25 mouse cellular contexts compared by ENCODE assay signal in the genomic region with DNA sequence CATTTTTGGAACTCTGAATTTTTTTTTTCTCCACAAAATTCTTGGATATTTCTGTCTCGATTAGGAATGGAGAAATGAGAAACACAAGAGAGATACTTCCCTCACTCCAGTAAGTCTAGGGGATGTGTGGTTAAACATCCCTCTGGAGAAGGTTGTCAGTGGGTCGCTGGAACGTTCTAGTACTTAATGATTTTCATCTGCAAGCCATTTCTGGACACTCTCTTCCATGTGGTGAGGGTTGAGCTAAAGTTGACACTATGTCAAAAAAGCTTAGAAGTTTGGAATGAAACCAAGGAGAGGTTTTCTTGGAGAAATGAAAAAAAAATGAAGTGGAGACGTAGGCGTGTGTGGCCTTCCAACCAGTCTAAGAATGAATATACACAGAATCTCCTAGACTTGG.
DNase-seq lines count a peak whose midpoint lies in the region; ATAC-seq and TF ChIP-seq lines count a peak whose summit lies in the region.
"Had no signal": no experiment of that assay in that cellular context is flagged by ENCODE, and none has a peak within 500 bp of the region (broad histone marks: within the 10 kb centered on the region; RNA-seq: fewer than 3 reads in every experiment).

No protein-coding gene starts in this region.

- no peak overlapping the region for H3K4me2 ChIP-seq in limb, embryonic 14.5 days (replicated peaks; ENCODE audit: low read depth, low read length, severe bottlenecking)
- H3K4me2 ChIP-seq in lung, embryonic 16.5 days (ENCODE audit: low read depth, low read length), result no peak overlapping the region
- H3K4me2 ChIP-seq: forebrain, embryonic 13.5 days; heart, embryonic 11.5 days; hindbrain, embryonic 13.5 days had no signal

- H3K4me3 ChIP-seq in limb, embryonic 14.5 days (replicated peaks; ENCODE audit: low read length), result no peak overlapping the region
- no peak overlapping the region for H3K4me3 ChIP-seq in limb, embryonic 10.5 days
- H3K4me3 ChIP-seq in lung, embryonic 16.5 days (ENCODE audit: low read length), result no peak overlapping the region
- H3K4me3 ChIP-seq in forebrain, embryonic 10.5 days, result no peak overlapping the region
- H3K4me3 ChIP-seq: erythroblast, embryonic 14.5 days; forebrain, embryonic 13.5 days; hindbrain, embryonic 10.5 days; hindbrain, embryonic 13.5 days had no signal

- H3K4me1 ChIP-seq in limb, embryonic 14.5 days (ENCODE audit: control insufficient read depth, insufficient read depth, low read length), result no peaks in the 10 kb centered on the region
- H3K4me1 ChIP-seq in limb, embryonic 10.5 days, result no peaks in the 10 kb centered on the region
- no peaks in the 10 kb centered on the region for H3K4me1 ChIP-seq in lung, embryonic 16.5 days (replicated peaks; ENCODE audit: control insufficient read depth, insufficient read depth, low read length)
- H3K4me1 ChIP-seq in forebrain, embryonic 10.5 days, result no peaks in the 10 kb centered on the region
- H3K4me1 ChIP-seq: forebrain, embryonic 13.5 days; hindbrain, embryonic 10.5 days; hindbrain, embryonic 13.5 days had no signal

- H3K36me3 ChIP-seq in limb, embryonic 14.5 days (ENCODE audit: control insufficient read depth, insufficient read depth, low read length), result no peaks in the 10 kb centered on the region
- no peaks in the 10 kb centered on the region for H3K36me3 ChIP-seq in limb, embryonic 10.5 days
- H3K36me3 ChIP-seq in lung, embryonic 16.5 days (ENCODE audit: control insufficient read depth, insufficient read depth, low read length), result no peaks in the 10 kb centered on the region
- H3K36me3 ChIP-seq in forebrain, embryonic 10.5 days (replicated peaks), result no peaks in the 10 kb centered on the region
- H3K36me3 ChIP-seq: hindbrain, embryonic 10.5 days; hindbrain, embryonic 13.5 days had no signal

- DNase-seq in limb, embryonic 14.5 days (ENCODE audit: low spot score), result peak; percentile 68
- no peak for DNase-seq in limb, embryonic 10.5 days (ENCODE audit: low spot score)
- no peak for DNase-seq in lung, postnatal 36 days
- peak; percentile 21 for DNase-seq in 3T3-L1 (ENCODE audit: low read depth, low spot score)
- DNase-seq in NIH3T3 (ENCODE audit: low read depth), result peak; percentile 75
- DNase-seq in forebrain, embryonic 10.5 days (ENCODE audit: extremely low spot score, low spot score), result no peak
- DNase-seq in c-Kit-positive CD71-positive TER-119-positive erythroid progenitor cells, embryonic 14.5 days (ENCODE audit: low spot score), result no peak
- DNase-seq: adrenal gland, adult 2 months; adrenal gland, postnatal 14 days; cerebellum, adult 11-12 months; cerebellum, adult 8-10 months; cerebellum, postnatal 10 days; cerebellum, postnatal 36 days; embryo, embryonic 11 days; gastrocnemius, postnatal 10 days; gastrocnemius, postnatal 36 days had no signal

- ATAC-seq in limb, embryonic 14.5 days (ENCODE audit: low FRiP score, low read depth), result no peak; the same call in 1 of the 2 replicates
- ATAC-seq in lung, embryonic 16.5 days (ENCODE audit: low read depth), result peak; percentile 86
- ATAC-seq: forebrain, embryonic 13.5 days; forebrain, embryonic 16.5 days; hindbrain, embryonic 16.5 days; Patski had no signal

- 63% methylated on average over 5 of the region's 5 CpGs for WGBS in limb, embryonic 14.5 days
- 89% methylated on average over 5 of the region's 5 CpGs for WGBS in limb, embryonic 10.5 days
- WGBS in lung, embryonic 16.5 days, result 44% methylated on average over 5 of the region's 5 CpGs
- 92% methylated on average over 5 of the region's 5 CpGs for WGBS in forebrain, embryonic 10.5 days

- H3K9me3 ChIP-seq in limb, embryonic 14.5 days (ENCODE audit: control insufficient read depth, low read length), result no peaks in the 10 kb centered on the region
- H3K9me3 ChIP-seq in limb, embryonic 10.5 days (replicated peaks), result no peaks in the 10 kb centered on the region
- no peaks in the 10 kb centered on the region for H3K9me3 ChIP-seq in lung, embryonic 16.5 days (ENCODE audit: control insufficient read depth, low read length)
- no peaks in the 10 kb centered on the region for H3K9me3 ChIP-seq in forebrain, embryonic 10.5 days
- H3K9me3 ChIP-seq: forebrain, embryonic 13.5 days; hindbrain, embryonic 10.5 days; hindbrain, embryonic 13.5 days had no signal

- H3K27me3 ChIP-seq in limb, embryonic 14.5 days (ENCODE audit: control insufficient read depth, insufficient read depth, low read length), result no peaks in the 10 kb centered on the region
- no peaks in the 10 kb centered on the region for H3K27me3 ChIP-seq in limb, embryonic 10.5 days (ENCODE audit: low read depth, poor library complexity, severe bottlenecking)
- no peaks in the 10 kb centered on the region for H3K27me3 ChIP-seq in lung, embryonic 16.5 days (ENCODE audit: control insufficient read depth, insufficient read depth, low read depth, low read length)
- no peaks in the 10 kb centered on the region for H3K27me3 ChIP-seq in forebrain, embryonic 10.5 days (ENCODE audit: poor library complexity, severe bottlenecking)
- H3K27me3 ChIP-seq: forebrain, embryonic 13.5 days; hindbrain, embryonic 13.5 days; Patski had no signal

- no peak for TF ChIP-seq POLR2A in limb, embryonic 14.5 days (IDR thresholded peaks at IDR 0.05; ENCODE audit: borderline replicate concordance, extremely low read depth, insufficient read depth, insufficient read length)

- no peak overlapping the region for H3K27ac ChIP-seq in limb, embryonic 14.5 days (replicated peaks; ENCODE audit: low read depth, low read length)
- no peak overlapping the region for H3K27ac ChIP-seq in limb, embryonic 10.5 days
- no peak overlapping the region for H3K27ac ChIP-seq in lung, embryonic 16.5 days (ENCODE audit: low read length)
- no peak overlapping the region for H3K27ac ChIP-seq in forebrain, embryonic 10.5 days
- H3K27ac ChIP-seq: forebrain, embryonic 13.5 days; hindbrain, embryonic 10.5 days; hindbrain, embryonic 13.5 days had no signal

- no peak overlapping the region for H3K9ac ChIP-seq in limb, embryonic 14.5 days (ENCODE audit: low read depth, low read length, severe bottlenecking)
- H3K9ac ChIP-seq in lung, embryonic 16.5 days (ENCODE audit: low read length), result no peak overlapping the region
- H3K9ac ChIP-seq: forebrain, embryonic 13.5 days; hindbrain, embryonic 13.5 days had no signal

Comparison
In these comparisons a context has a peak if more than half of its experiments do, and no peak if none do; other contexts are left out.
1. DNase-seq: peak in limb, embryonic 14.5 days (single experiment), 3T3-L1 (single experiment) and NIH3T3 (single experiment); none in limb, embryonic 10.5 days (single experiment), lung, postnatal 36 days (single experiment), forebrain, embryonic 10.5 days (single experiment) and c-Kit-positive CD71-positive TER-119-positive erythroid progenitor cells, embryonic 14.5 days (single experiment).